Mouse (Mus musculus): ENCODE data around the gene Hist1h1b.

Gene Hist1h1b

DNA sequence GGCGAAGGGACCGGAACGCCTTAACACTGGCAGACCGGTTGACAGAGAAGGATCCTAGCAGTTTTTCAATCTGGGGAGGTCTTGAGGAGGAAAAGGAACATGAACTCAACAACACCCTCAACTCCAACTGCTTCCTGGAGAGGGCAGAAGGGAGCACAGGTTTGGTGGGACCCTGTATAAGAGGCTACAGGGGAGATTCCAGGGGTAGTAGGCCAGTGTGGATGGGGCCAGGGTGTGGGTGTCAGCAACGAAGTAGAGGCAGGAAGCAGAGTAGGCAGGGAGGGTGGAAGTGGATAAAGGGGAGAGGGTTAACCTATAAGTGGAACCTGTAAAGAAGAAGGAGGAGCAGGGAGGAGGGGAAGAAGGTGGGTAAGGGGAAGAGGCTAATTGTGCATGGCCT, 47.0 kb downstream of the Hist1h1b start:
- DNase-seq (ENCODE audit: low spot score in 2 of 2) = no peak

All from urinary bladder, adult 18-20 months (tissue).